Mouse (Mus musculus): ENCODE results near the gene Qars.

- TF ChIP-seq CTCF (IDR thresholded peaks at IDR 0.05; ENCODE audit: low read depth, low read length) (no peak), POLR2A (IDR thresholded peaks at IDR 0.05; ENCODE audit: borderline replicate concordance, low read depth, low read length) (no peak)
These were observed 7.6 kb upstream of the Qars start for GRCm38 (mm10) chr9:108499943-108500342.
